Mouse (Mus musculus): ENCODE measurements around the gene Lemd1.

GRCm38 (mm10) chr1:132254467-132254866, 63.2 kb downstream of the Lemd1 start:
- TF ChIP-seq POLR2A (IDR thresholded peaks at IDR 0.05; ENCODE audit: control insufficient read depth, extremely low read depth, insufficient read depth, low read length, poor library complexity) (no peak), CTCF (IDR thresholded peaks at IDR 0.05; ENCODE audit: borderline replicate concordance, control insufficient read depth, extremely low read depth, insufficient read depth, low read length, poor library complexity) (no peak)
